Mouse (Mus musculus) kidney, embryonic 15.5 days (tissue): ENCODE measurements at regions not wholly inside any gene's neighbourhood (a gene's known extent, or its start where the extent isn't known, plus 50 kb on each side); places are given as distances from the start of the nearest gene placed in this dataset.
"Not testable (repeated sequence)": the region's sequence is repeated elsewhere in the genome, so short reads cannot be mapped to it uniquely, and the experiment has no call there.

Experiments used
- ATAC-seq: fragments of 200-750 bp; cut with Nextera tagmentation; replicated peaks from 2 replicates; pipeline ENCODE4 v1.8.0; 2017; ENCODE audit warnings: moderate TSS enrichment; ENCODE audit not compliant: low FRiP score
- H3K27ac ChIP-seq: fragments of 300-500 bp; sonication (generic); 2 replicates; pipeline ENCODE4 v1.5.1; 2015; ENCODE audit warnings: mild to moderate bottlenecking, inconsistent platforms
- H3K27me3 ChIP-seq: fragments of 300-500 bp; sonication (generic); 2 replicates; pipeline ENCODE4 v1.6.1; 2015; ENCODE audit warnings: inconsistent platforms
- H3K36me3 ChIP-seq: fragments of 300-500 bp; sonication (generic); 2 replicates; pipeline ENCODE4 v1.6.1; 2015; ENCODE audit warnings: inconsistent platforms
- H3K4me1 ChIP-seq: fragments of 300-500 bp; sonication (generic); 2 replicates; pipeline ENCODE4 v1.6.1; 2015; ENCODE audit warnings: inconsistent platforms
- H3K4me2 ChIP-seq: fragments of 300-500 bp; sonication (generic); 2 replicates; pipeline ENCODE4 v1.6.1; 2015; ENCODE audit warnings: moderate library complexity, mild to moderate bottlenecking, inconsistent platforms
- H3K4me3 ChIP-seq: fragments of 300-500 bp; sonication (generic); replicated peaks from 2 replicates; pipeline ENCODE4 v1.5.1; 2015; ENCODE audit warnings: mild to moderate bottlenecking, inconsistent platforms
- H3K9ac ChIP-seq: fragments of 300-500 bp; sonication (generic); 2 replicates; pipeline ENCODE4 v1.6.1; 2015; ENCODE audit warnings: mild to moderate bottlenecking, inconsistent platforms
- H3K9me3 ChIP-seq: fragments of 300-500 bp; sonication (generic); replicated peaks from 2 replicates; pipeline ENCODE4 v1.6.1; 2016; ENCODE audit warnings: inconsistent platforms
- WGBS: fragments of 180-500 bp; shearing (Covaris S2); methylation state at CpG from one replicate; pipeline ENCODE4 v1.1.7; 2015; ENCODE audit warnings: mixed read lengths; 5-methylcytosine and 5-hydroxymethylcytosine counted together

- ATAC-seq = no peak
- Histone ChIP-seq H3K4me1 (peaks cover 22% of the 10 kb centered on the region), H3K27ac (no peak overlapping the region), H3K4me2 (no peak overlapping the region), H3K27me3 (0 out of 2 replicates have a peak, but pooled peaks cover 9% of the 10 kb centered on the region), H3K4me3 (no peak overlapping the region), H3K9ac (no peak overlapping the region), H3K36me3 (no peaks in the 10 kb centered on the region), H3K9me3 (no peaks in the 10 kb centered on the region)
- 53% methylated on average over 2 of the region's 2 CpGs for WGBS
These were observed 76.5 kb upstream of the Col13a1 start for GRCm38 (mm10) chr10:62055408-62055807.

- Histone ChIP-seq H3K4me2 (no peak overlapping the region), H3K9me3 (no peaks in the 10 kb centered on the region), H3K27me3 (no peaks in the 10 kb centered on the region), H3K9ac (no peak overlapping the region), H3K4me3 (no peak overlapping the region), H3K4me1 (0 out of 2 replicates have a peak, but pooled peaks cover 6% of the 10 kb centered on the region), H3K36me3 (no peaks in the 10 kb centered on the region), H3K27ac (no peak overlapping the region)
- WGBS = 2% methylated on average over 3 of the region's 3 CpGs
- ATAC-seq = peak; percentile 49; the same call in 1 of the 2 replicates
These were observed 70.9 kb upstream of the Col13a1 start for GRCm38 (mm10) chr10:62049782-62050192.

GRCm38 (mm10) chr10:62044408-62044807 is 65.5 kb upstream of the Col13a1 start:
- no peak for ATAC-seq
- H3K4me1 ChIP-seq = peaks cover 11% of the 10 kb centered on the region; the same call in 1 of the 2 replicates
- no peaks in the 10 kb centered on the region for H3K36me3 ChIP-seq
- peaks cover 12% of the 10 kb centered on the region; the same call in 1 of the 2 replicates for H3K9me3 ChIP-seq
- no peak overlapping the region for H3K27ac ChIP-seq
- no peak overlapping the region for H3K4me2 ChIP-seq
- no peak overlapping the region for H3K9ac ChIP-seq
- no peak overlapping the region for H3K4me3 ChIP-seq
- WGBS = 59% methylated on average over 3 of the region's 3 CpGs
- no peaks in the 10 kb centered on the region for H3K27me3 ChIP-seq

- H3K4me1 ChIP-seq = peaks cover 16% of the 10 kb centered on the region; the same call in 1 of the 2 replicates
- H3K4me2 ChIP-seq = no peak overlapping the region
- no peaks in the 10 kb centered on the region for H3K27me3 ChIP-seq
- no peak overlapping the region for H3K27ac ChIP-seq
- no peak for ATAC-seq
- H3K36me3 ChIP-seq = no peaks in the 10 kb centered on the region
- H3K9me3 ChIP-seq = peaks cover 12% of the 10 kb centered on the region; the same call in 1 of the 2 replicates
- H3K4me3 ChIP-seq = no peak overlapping the region
- WGBS = 92% methylated on average over 8 of the region's 8 CpGs
- H3K9ac ChIP-seq = no peak overlapping the region
These were observed 61.0 kb upstream of the Col13a1 start for GRCm38 (mm10) chr10:62039915-62040314.

- Histone ChIP-seq H3K9ac (no peak overlapping the region), H3K9me3 (peaks cover 12% of the 10 kb centered on the region; the same call in 1 of the 2 replicates), H3K4me2 (no peak overlapping the region), H3K27ac (no peak overlapping the region), H3K27me3 (no peaks in the 10 kb centered on the region), H3K36me3 (no peaks in the 10 kb centered on the region), H3K4me3 (no peak overlapping the region), H3K4me1 (peaks cover 16% of the 10 kb centered on the region)
- no peak for ATAC-seq
- 74% methylated on average over 1 of the region's 1 CpGs for WGBS
These were observed 59.7 kb upstream of the Col13a1 start for GRCm38 (mm10) chr10:62038656-62039055.

- no peaks in the 10 kb centered on the region for H3K36me3 ChIP-seq
- H3K9me3 ChIP-seq = peaks cover 12% of the 10 kb centered on the region; the same call in 1 of the 2 replicates
- H3K9ac ChIP-seq = no peak overlapping the region
- H3K27ac ChIP-seq = 0 out of 2 replicates have a peak overlapping the region, but pooled peaks have one; percentile 29
- no peak overlapping the region for H3K4me2 ChIP-seq
- WGBS = 60% methylated on average over 9 of the region's 9 CpGs
- H3K4me3 ChIP-seq = no peak overlapping the region
- H3K27me3 ChIP-seq = no peaks in the 10 kb centered on the region
- no peak for ATAC-seq
- peaks cover 15% of the 10 kb centered on the region for H3K4me1 ChIP-seq
These were observed 58.7 kb upstream of the Col13a1 start for GRCm38 (mm10) chr10:62037402-62038199.

- Histone ChIP-seq H3K4me2 (no peak overlapping the region), H3K4me1 (peaks cover 15% of the 10 kb centered on the region), H3K4me3 (no peak overlapping the region), H3K9me3 (peaks cover 12% of the 10 kb centered on the region; the same call in 1 of the 2 replicates), H3K9ac (no peak overlapping the region), H3K27ac (no peak overlapping the region), H3K36me3 (no peaks in the 10 kb centered on the region), H3K27me3 (no peaks in the 10 kb centered on the region)
- WGBS = 56% methylated on average over 1 of the region's 1 CpGs
- no peak for ATAC-seq
These were observed 57.9 kb upstream of the Col13a1 start for GRCm38 (mm10) chr10:62036815-62037214.

- Histone ChIP-seq H3K36me3 (no peaks in the 10 kb centered on the region), H3K27ac (peak overlapping the region; percentile 62; the same call in 1 of the 2 replicates), H3K9me3 (0 out of 2 replicates have a peak, but pooled peaks cover 2% of the 10 kb centered on the region), H3K9ac (no peak overlapping the region), H3K27me3 (no peaks in the 10 kb centered on the region), H3K4me1 (peaks cover 15% of the 10 kb centered on the region), H3K4me3 (no peak overlapping the region), H3K4me2 (no peak overlapping the region)
- 46% methylated on average over 6 of the region's 6 CpGs for WGBS
- ATAC-seq = peak; percentile 48
These were observed 55.4 kb upstream of the Col13a1 start for GRCm38 (mm10) chr10:62034291-62034690.

- no peak; the same call in 1 of the 2 replicates for ATAC-seq
- Histone ChIP-seq H3K27me3 (no peaks in the 10 kb centered on the region), H3K36me3 (no peaks in the 10 kb centered on the region), H3K9ac (no peak overlapping the region), H3K4me1 (peaks cover 15% of the 10 kb centered on the region), H3K9me3 (0 out of 2 replicates have a peak, but pooled peaks cover 6% of the 10 kb centered on the region), H3K27ac (peak overlapping the region; percentile 62; the same call in 1 of the 2 replicates), H3K4me3 (no peak overlapping the region), H3K4me2 (no peak overlapping the region)
- WGBS = 64% methylated on average over 5 of the region's 5 CpGs
These were observed 54.8 kb upstream of the Col13a1 start for GRCm38 (mm10) chr10:62033748-62034147.

- H3K4me3 ChIP-seq, H3K9ac ChIP-seq, H3K27ac ChIP-seq: not testable (repeated sequence)
These were observed 53.1 kb upstream of the Col13a1 start for GRCm38 (mm10) chr10:62031986-62032385.

GRCm38 (mm10) chr10:62029271-62029670 is 50.4 kb upstream of the Col13a1 start:
- no peak overlapping the region for H3K4me3 ChIP-seq
- no peak overlapping the region for H3K9ac ChIP-seq
- H3K27ac ChIP-seq = no peak overlapping the region
- H3K27me3 ChIP-seq = no peaks in the 10 kb centered on the region
- no peak overlapping the region for H3K4me2 ChIP-seq
- H3K9me3 ChIP-seq = 0 out of 2 replicates have a peak, but pooled peaks cover 6% of the 10 kb centered on the region
- ATAC-seq = no peak
- no peaks in the 10 kb centered on the region for H3K36me3 ChIP-seq
- peaks cover 25% of the 10 kb centered on the region for H3K4me1 ChIP-seq
- 87% methylated on average over 2 of the region's 2 CpGs for WGBS

More at GRCm38 (mm10) chr10:62031986-62032385, 53.1 kb upstream of the Col13a1 start:
- H3K4me1 ChIP-seq = peaks cover 24% of the 10 kb centered on the region
- not testable (repeated sequence) for H3K9me3 ChIP-seq, H3K36me3 ChIP-seq, H3K27me3 ChIP-seq, ATAC-seq, H3K4me2 ChIP-seq
- WGBS = 87% methylated on average over 6 of the region's 6 CpGs
